Mouse (Mus musculus) intestine, embryonic 16.5 days (tissue): ENCODE results near the gene Slc9a5. TPM values are rescaled to one million over a fixed set of nuclear protein-coding genes. Genes with fewer than 3 reads are reported as not detected.

Experiments
- ATAC-seq: fragments of 200-750 bp; cut with Nextera tagmentation; 2 replicates; pipeline ENCODE4 v1.8.0; 2017; ENCODE audit warnings: moderate TSS enrichment, moderate library complexity
- H3K27ac ChIP-seq: fragments of 300-500 bp; sonication (generic); 2 replicates; pipeline ENCODE4 v1.5.1; 2014; ENCODE audit warnings: mild to moderate bottlenecking, low read length
- H3K27me3 ChIP-seq: fragments of 300-500 bp; sonication (generic); replicated peaks from 2 replicates; pipeline ENCODE4 v1.6.1; 2014; ENCODE audit warnings: low read length, control low read depth, mixed read lengths; ENCODE audit not compliant: control insufficient read depth, insufficient read depth
- H3K36me3 ChIP-seq: fragments of 300-500 bp; sonication (generic); 2 replicates; pipeline ENCODE4 v1.6.1; 2014; ENCODE audit warnings: low read length, control low read depth; ENCODE audit not compliant: control insufficient read depth, insufficient read depth
- H3K4me1 ChIP-seq: fragments of 300-500 bp; sonication (generic); 2 replicates; pipeline ENCODE4 v1.6.1; 2014; ENCODE audit warnings: low read length, control low read depth, mixed read lengths; ENCODE audit not compliant: control insufficient read depth, insufficient read depth
- H3K4me2 ChIP-seq: fragments of 300-500 bp; sonication (generic); 2 replicates; pipeline ENCODE4 v1.6.1; 2014; ENCODE audit warnings: low read depth, low read length, control low read depth
- H3K4me3 ChIP-seq: fragments of 300-500 bp; sonication (generic); 2 replicates; pipeline ENCODE4 v1.5.1; 2014; ENCODE audit warnings: mild to moderate bottlenecking, low read length
- H3K9ac ChIP-seq: fragments of 300-500 bp; sonication (generic); 2 replicates; pipeline ENCODE4 v1.6.1; 2014; ENCODE audit warnings: low read depth, low read length
- H3K9me3 ChIP-seq: fragments of 300-500 bp; sonication (generic); 2 replicates; pipeline ENCODE4 v1.6.1; 2016; ENCODE audit warnings: low read length, control low read depth; ENCODE audit not compliant: control insufficient read depth
- WGBS: fragments of 180-500 bp; shearing (Covaris S2); extraction: QIAGEN DNeasy Blood & Tissue Kit; methylation state at CpG from one replicate; pipeline ENCODE4 v1.1.7; 2014; 5-methylcytosine and 5-hydroxymethylcytosine counted together
- polyA plus RNA-seq: library from polyadenylated mRNA; unstranded; fragments of >200 nt; fragmentation: Nextera tagmentation; extraction: Ambion mirVana; gene quantifications from 2 replicates; pipeline ENCODE4 v1.2.1, GENCODE M21; 2015

The Slc9a5 gene
- polyA plus RNA-seq, 1 experiment from 2014 or later: 1.1 TPM

DNA sequence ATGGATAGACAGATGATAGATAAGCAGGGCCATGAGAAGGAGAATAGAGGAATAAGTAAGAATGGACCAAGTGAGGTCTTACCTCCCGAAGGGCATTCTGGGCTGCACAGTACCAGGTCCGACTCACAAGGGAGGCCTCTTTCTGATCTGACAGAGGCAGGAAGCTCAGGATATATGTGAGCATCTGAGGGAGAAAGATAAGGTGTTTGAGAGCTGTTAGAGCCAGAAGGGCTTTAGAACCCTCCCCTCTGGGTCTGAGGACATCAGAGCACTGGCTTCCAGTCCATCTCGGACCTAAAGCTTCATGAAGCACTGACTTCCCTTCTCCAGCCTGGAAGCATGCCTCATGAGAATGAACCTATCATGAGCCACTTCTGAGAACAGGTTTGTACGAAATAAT, 25.5 kb upstream of the Slc9a5 start:
- H3K9me3 ChIP-seq: no peaks in the 10 kb centered on the region
- H3K27me3 ChIP-seq: no peaks in the 10 kb centered on the region
- no peak for ATAC-seq
- no peak overlapping the region for H3K4me2 ChIP-seq
- WGBS: 86% methylated on average over 4 of the region's 4 CpGs
- no peak overlapping the region for H3K4me3 ChIP-seq
- no peaks in the 10 kb centered on the region for H3K36me3 ChIP-seq
- H3K27ac ChIP-seq: no peak overlapping the region
- no peak overlapping the region for H3K9ac ChIP-seq
- H3K4me1 ChIP-seq: peaks cover 15% of the 10 kb centered on the region

DNA sequence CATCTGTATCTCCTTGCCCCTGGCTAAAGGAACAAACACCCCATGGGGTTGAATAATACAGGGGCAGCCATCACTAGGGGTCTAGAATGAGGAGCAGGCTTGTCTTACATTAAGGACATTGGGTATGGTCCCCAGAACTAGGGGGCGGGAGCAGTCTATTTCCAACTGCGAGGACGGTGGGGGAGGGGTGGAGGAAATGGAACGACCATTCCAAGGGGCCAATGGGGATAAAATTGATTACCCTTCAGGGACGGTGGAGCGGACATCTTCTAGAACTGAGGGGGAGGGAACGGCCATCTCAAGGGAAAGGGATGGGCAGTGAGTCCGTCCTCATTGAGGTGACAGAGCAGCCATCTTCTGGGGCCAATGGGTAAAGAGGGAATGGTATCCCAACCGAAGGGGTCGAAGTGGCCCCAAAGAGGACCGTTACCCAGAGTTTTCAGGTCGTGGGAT, 23.0 kb upstream of the Slc9a5 start:
- no peaks in the 10 kb centered on the region for H3K27me3 ChIP-seq
- peak; percentile 36 for ATAC-seq
- H3K4me2 ChIP-seq: peak overlapping the region; percentile 76
- WGBS: under 1% methylated on average over 12 of the region's 12 CpGs
- H3K9me3 ChIP-seq: no peaks in the 10 kb centered on the region
- H3K4me3 ChIP-seq: peak overlapping the region; percentile 88
- peaks cover 15% of the 10 kb centered on the region for H3K36me3 ChIP-seq
- peaks cover 23% of the 10 kb centered on the region for H3K4me1 ChIP-seq
- H3K9ac ChIP-seq: peak overlapping the region; percentile 88
- H3K27ac ChIP-seq: peak overlapping the region; percentile 72

DNA sequence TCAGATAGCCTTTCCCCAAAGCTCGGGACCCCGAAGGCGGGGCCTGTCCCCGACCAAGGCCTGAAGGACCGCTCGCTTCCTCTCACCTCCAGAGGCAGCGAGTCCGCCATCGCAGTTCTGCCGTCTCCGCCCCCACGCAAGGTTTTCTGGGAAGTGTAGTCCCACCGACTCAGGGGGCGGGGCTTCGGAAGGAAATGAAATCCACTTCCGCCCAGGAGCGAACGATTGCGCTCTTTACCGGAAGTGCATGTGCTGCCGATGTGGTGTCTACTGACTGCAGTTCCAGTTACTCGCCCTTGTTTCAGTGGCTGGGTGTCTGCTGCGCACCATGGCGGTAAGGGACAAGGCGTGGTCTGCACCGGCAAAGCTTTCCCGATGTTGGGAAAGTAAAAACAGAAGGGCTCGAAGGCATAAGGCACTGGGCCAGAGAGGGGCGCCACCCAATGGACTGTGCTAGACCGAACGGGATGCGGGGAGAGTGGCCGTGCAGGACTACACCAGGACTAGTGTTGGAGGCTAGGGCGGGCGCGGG, 22.4 kb upstream of the Slc9a5 start, which contains the start of the genes Lrrc29 and Tmem208:
TSS of gene Lrrc29 (minus strand) at position 138 of the 532 bp plus-strand sequence.
TSS of gene Tmem208 (plus strand) at position 214 of the 532 bp plus-strand sequence.
- H3K27me3 ChIP-seq: no peaks in the 10 kb centered on the region
- H3K27ac ChIP-seq: peak within 1 kb of the TSS; percentile 87
- H3K9ac ChIP-seq: peak within 1 kb of the TSS; percentile 88
- under 1% methylated on average over 36 of the region's 36 CpGs for WGBS
- peaks cover 23% of the 10 kb centered on the region for H3K4me1 ChIP-seq
- peaks cover 16% of the 10 kb centered on the region for H3K36me3 ChIP-seq
- peak within 1 kb of the TSS; percentile 76 for H3K4me2 ChIP-seq
- ATAC-seq: peak; percentile 91
- peak within 1 kb of the TSS; percentile 88 for H3K4me3 ChIP-seq
- H3K9me3 ChIP-seq: no peaks in the 10 kb centered on the region

DNA sequence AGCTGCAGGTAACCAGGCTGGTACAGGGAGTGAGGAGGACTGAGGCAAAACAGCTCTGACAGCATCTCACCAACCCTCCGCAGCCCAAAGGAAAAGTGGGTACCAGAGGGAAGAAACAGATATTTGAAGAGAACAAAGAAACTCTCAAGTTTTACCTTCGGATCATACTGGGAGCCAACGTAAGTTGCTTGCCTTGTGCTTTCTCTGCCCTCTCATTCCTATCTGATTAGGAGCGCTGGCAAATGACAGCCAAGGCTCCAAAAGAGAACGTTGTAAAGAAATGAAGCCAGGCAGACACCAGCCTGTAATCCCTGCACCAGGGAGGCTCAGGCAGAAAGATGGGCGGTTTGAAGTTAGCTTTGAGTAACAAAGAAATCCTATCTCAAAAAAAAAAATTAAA, 21.7 kb upstream of the Slc9a5 start:
- H3K27ac ChIP-seq: peak overlapping the region; percentile 87; the same call in 1 of the 2 replicates
- H3K4me1 ChIP-seq: peaks cover 23% of the 10 kb centered on the region
- peaks cover 23% of the 10 kb centered on the region for H3K36me3 ChIP-seq
- H3K4me2 ChIP-seq: peak overlapping the region; percentile 68
- peak overlapping the region; percentile 88 for H3K4me3 ChIP-seq
- H3K9me3 ChIP-seq: no peaks in the 10 kb centered on the region
- ATAC-seq: no peak
- H3K9ac ChIP-seq: peak overlapping the region; percentile 88
- H3K27me3 ChIP-seq: no peaks in the 10 kb centered on the region
- 32% methylated on average over 6 of the region's 6 CpGs for WGBS

DNA sequence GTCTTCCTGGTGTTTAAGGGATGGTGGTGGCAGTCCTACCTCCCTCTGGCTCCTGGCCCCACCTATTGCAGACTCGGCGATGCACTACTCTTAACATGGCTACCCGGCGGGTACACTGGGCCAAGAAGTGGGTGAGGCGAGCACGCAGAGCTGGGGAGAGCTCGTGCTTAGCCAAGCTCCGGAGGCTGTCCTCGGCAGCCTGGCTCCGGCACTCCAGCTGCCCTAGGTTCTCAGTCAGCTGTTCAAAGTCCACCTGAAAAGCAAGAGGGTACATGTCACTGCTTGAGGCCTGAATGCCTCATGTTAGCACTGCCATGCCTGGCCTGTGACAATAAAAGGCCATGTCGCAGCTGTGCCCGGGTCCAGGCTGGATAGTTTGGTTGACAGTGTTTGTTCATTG, 18.3 kb upstream of the Slc9a5 start:
- Histone ChIP-seq H3K36me3 (peaks cover 29% of the 10 kb centered on the region), H3K4me3 (no peak overlapping the region), H3K4me1 (peaks cover 19% of the 10 kb centered on the region), H3K27me3 (no peaks in the 10 kb centered on the region), H3K27ac (no peak overlapping the region), H3K9ac (no peak overlapping the region), H3K9me3 (no peaks in the 10 kb centered on the region), H3K4me2 (no peak overlapping the region)
- WGBS: 76% methylated on average over 12 of the region's 12 CpGs
- ATAC-seq: 0 out of 2 replicates have a peak, but pooled peaks have one; percentile 2

DNA sequence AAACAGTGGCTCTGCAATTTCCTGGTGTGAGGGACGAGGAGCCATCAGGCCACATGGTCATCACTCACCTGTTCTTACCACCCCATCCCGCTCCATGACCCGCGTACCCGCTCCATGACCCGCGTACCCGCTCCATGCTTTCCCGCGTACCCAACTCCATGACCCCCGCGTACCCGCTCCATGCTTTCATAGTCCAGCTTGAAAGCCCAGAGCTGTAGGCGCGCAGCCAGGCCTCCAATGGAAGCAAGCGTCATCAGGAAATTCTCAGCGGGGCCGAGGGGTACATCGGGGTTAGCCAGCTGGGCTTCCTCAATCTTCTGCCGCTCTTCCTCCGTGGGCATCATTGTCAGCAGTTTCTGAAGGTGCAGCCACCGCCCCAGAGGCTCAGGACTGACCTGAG, 17.2 kb upstream of the Slc9a5 start:
- 96% methylated on average over 22 of the region's 22 CpGs for WGBS
- no peaks in the 10 kb centered on the region for H3K9me3 ChIP-seq

DNA sequence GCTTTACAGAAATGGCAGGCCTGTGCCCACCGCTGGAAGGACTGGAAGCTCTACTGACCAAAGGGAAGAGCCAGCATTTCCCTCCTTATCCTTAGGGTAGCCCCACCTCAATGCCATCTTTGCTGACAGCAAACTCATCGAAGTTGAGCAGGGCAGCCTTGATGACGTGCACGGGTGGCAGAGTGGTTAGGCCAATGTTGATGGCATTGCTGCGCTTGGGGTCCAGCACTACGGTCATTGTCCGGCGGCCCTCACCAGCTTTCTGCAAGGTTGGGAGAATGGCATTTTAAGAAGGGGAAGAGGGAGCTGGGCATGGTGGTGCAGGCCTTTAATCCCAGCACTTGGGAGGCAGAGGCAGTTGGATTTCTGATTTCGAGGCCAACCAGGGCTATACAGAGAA, 16.7 kb upstream of the Slc9a5 start:
- ATAC-seq: no peak
- Histone ChIP-seq H3K4me1 (peaks cover 16% of the 10 kb centered on the region), H3K9me3 (no peaks in the 10 kb centered on the region), H3K9ac (no peak overlapping the region), H3K4me2 (no peak overlapping the region), H3K4me3 (no peak overlapping the region), H3K27me3 (no peaks in the 10 kb centered on the region), H3K36me3 (peaks cover 37% of the 10 kb centered on the region), H3K27ac (0 out of 2 replicates have a peak overlapping the region, but pooled peaks have one; percentile 24)
- WGBS: 91% methylated on average over 9 of the region's 9 CpGs

More for the DNA sequence above, 17.2 kb upstream of the Slc9a5 start:
- H3K27me3 ChIP-seq: no peaks in the 10 kb centered on the region
- no peak overlapping the region for H3K4me2 ChIP-seq
- no peak overlapping the region for H3K9ac ChIP-seq
- H3K4me3 ChIP-seq: no peak overlapping the region
- peaks cover 32% of the 10 kb centered on the region for H3K36me3 ChIP-seq
- H3K27ac ChIP-seq: no peak overlapping the region
- peaks cover 16% of the 10 kb centered on the region for H3K4me1 ChIP-seq
- no peak for ATAC-seq

DNA sequence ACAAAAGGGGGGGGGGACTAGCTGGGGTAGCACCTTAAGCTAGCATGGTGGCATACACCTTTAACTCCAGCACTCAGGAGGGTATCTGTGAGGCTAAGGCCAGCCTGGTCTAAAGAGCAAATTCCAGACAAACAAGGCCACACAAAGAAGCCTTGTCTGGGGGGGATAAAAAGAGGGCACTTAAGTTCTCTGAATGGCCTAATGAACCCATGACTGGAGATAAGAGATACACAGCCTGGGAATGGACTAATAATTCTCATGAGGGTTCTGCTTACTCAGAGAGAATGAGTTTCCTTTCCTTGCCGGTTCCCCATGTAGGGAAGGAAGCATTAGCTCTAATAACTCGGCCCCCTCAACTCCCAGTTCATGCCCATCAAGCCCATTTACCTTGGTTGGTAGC, 16.1 kb upstream of the Slc9a5 start:
- H3K27me3 ChIP-seq: no peaks in the 10 kb centered on the region
- H3K9ac ChIP-seq: no peak overlapping the region
- peaks cover 43% of the 10 kb centered on the region for H3K36me3 ChIP-seq
- no peaks in the 10 kb centered on the region for H3K9me3 ChIP-seq
- H3K27ac ChIP-seq: peak overlapping the region; percentile 42
- 32% methylated on average over 2 of the region's 2 CpGs for WGBS
- H3K4me2 ChIP-seq: no peak overlapping the region
- H3K4me3 ChIP-seq: no peak overlapping the region
- peaks cover 13% of the 10 kb centered on the region for H3K4me1 ChIP-seq
- peak; percentile 84 for ATAC-seq

DNA sequence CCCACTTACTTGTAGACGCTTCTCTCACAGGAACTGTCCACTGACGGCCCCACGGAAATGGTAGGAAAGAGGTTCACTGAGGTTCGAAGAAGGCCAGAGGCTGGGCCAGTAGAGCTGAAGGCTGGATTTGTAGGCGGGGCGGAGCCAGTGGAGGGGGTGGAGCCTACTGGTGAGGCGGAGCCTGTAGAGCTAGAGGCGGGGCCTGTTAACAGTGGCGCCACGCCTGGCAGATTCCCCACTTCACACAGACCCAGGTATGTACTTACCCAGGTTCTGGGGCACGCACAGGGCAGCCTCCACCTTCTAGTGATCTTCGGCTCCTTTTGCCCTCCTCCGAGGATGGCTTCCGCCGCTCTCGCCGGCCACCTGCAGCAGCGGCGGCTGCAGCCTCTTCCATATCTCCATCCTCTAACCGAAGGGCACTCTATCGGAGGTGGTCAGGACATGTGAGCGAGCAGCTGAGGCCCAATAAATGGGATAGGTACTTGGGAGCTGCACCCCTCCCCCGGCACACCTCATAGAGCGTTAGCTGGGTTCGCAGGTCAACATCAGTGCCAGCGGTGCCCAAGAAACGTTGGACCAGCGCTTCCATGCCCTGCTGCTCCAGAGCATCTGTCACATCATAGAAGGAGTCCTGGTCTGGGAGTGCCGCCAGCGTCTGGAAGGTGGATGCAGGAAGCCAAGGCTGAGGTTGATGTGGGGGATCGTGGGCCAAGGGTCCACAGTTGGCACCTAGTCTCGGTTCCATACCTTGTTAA, 12.1 kb upstream of the Slc9a5 start:
- Histone ChIP-seq H3K4me3 (no peak overlapping the region), H3K27ac (no peak overlapping the region), H3K9ac (no peak overlapping the region), H3K36me3 (peaks cover 26% of the 10 kb centered on the region), H3K4me2 (no peak overlapping the region), H3K4me1 (peaks cover 33% of the 10 kb centered on the region), H3K9me3 (no peaks in the 10 kb centered on the region), H3K27me3 (no peaks in the 10 kb centered on the region)
- no peak for ATAC-seq
- 70% methylated on average over 32 of the region's 32 CpGs for WGBS
